Mouse (Mus musculus) megakaryocyte, embryonic 14.5 days (primary cell): ENCODE measurements around the gene B4galt7.
"Not testable (repeated sequence)": the region's sequence is repeated elsewhere in the genome, so short reads cannot be mapped to it uniquely, and the experiment has no call there.

Experiments
- FLI1 ChIP-seq: IDR thresholded peaks from 2 replicates; pipeline ENCODE4 v1.6.1; 2012; ENCODE audit warnings: low read length, inconsistent platforms, mixed read lengths
- GATA1 ChIP-seq: IDR thresholded peaks from 3 replicates; pipeline ENCODE4 v1.6.1; 2012; ENCODE audit warnings: mixed read lengths, low read length, inconsistent platforms, borderline replicate concordance

- not testable (repeated sequence) for TF ChIP-seq FLI1, GATA1
Observed at GRCm38 (mm10) chr13:55576872-55577271, 22.8 kb upstream of the B4galt7 start.
